Mouse (Mus musculus) frontal cortex, adult 2 months (tissue): ENCODE data around the gene Vsig2. TPM values are rescaled to one million over a fixed set of nuclear protein-coding genes. Genes with fewer than 3 reads are reported as not detected.

Source experiments
- DNase-seq, 2 experiments: peaks; one replicate each; pipeline ENCODE4 v3.0.0; 2022; ENCODE audit warnings: low spot score in 1 of 2; ENCODE audit errors: extremely low spot score in 1 of 2
- polyA plus RNA-seq: library from polyadenylated mRNA; depleted of rRNA; stranded (reverse); fragments of >200 nt; gene quantifications from 2 replicates; pipeline ENCODE4 v1.2.3, GENCODE M21; 2012; rRNA removed

Vsig2 gene
- polyA plus RNA-seq, 1 experiment: 6.0 TPM

GRCm38 (mm10) chr9:37556366-37556765, 17.3 kb downstream of the Vsig2 start:
- no peak for DNase-seq

DNA sequence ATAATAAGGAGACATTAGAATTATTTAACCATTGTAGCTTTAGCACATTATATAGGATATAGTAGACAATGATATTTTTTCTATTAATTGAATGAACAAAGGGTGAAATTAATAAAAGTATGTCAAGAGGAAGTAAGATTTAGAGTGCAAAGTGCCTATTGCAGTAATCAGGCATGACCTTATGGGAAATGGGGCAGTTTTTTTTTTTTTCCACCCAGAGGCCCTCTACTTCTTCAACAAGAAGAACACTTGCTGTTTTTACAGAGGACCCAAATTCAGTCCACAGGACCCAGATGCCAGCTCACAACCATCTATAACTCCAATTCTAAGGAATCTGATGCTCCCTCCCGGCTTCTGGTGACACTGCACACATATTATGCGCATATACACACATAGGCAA, 21.6 kb downstream of the Vsig2 start:
- no peak for DNase-seq

DNA sequence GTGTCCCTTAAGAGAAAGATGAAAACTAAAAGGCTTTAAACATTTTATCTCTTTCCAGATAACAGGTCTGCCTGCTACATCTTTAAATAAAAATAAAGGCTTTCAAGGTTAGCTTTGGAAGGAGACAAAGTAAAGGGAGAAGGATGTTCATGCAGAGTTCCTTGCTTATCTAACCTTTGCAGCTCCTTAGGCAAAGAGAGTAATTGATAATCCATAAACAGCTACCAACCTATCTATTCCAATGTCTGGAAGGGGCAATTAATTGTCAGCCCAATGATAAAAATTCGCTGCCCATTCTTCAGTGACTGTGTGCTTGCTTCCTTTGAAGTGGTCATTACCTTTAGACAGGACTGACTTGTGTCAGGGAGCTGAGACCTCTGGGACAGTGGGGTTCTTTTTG, 24.8 kb downstream of the Vsig2 start:
- DNase-seq: no peak

GRCm38 (mm10) chr9:37567019-37567418, 28.0 kb downstream of the Vsig2 start:
- no peak for DNase-seq

DNA sequence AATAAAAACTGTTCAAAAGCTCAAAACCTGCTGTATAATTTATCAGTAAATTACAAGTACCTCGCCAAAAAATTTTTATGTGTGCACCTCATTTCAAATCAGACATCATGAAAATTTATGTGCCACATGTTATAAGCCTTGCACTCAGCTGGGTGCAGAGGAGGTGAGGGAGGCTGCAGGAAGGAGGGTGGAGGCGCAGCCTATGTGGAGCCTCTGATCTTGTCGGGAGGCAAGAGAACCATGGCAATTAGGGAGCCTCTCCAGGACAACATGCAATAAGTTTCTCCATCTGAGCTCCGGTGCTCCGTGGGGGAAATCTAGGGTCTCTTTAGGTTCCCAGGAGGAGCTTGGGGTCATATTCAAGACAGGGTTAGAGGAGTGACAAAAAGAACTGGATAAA, 28.4 kb downstream of the Vsig2 start:
- DNase-seq: peak in 1 of 2 experiments; percentile 39

DNA sequence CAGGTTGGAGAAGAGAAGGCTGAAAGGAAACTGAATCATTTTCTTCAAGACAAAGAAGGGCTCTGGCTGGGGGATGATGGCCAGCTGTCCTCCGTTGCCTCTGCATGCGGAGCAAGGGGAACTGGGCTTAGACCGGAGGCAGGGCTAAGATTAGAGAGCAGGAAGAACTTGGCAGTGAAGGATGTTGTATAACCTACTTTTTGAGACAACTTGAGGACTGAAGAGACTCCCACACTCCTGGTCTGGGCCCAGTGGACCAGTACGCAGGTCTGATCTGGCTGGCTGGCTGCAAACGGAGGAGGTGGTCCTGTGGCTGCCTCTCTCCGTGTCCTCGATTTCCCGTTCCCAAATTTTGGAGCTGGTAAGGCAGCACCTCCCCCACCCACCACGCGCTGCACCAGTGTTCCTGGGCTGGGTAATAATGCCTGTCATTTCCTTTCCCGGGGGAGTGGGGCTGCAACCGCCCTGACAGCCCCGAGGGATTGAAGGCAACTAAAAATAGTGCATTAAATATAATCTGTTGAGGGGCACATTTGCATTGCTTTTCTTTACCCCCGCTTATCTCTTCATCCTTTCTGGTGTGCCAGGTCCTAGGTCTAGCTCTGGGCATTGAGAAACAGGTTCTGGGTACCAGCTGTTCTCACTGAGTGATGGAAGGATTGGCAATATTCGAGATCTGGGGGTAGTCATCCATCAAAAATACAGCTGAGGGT, 29.0 kb downstream of the Vsig2 start:
- peak; percentile 69 to 76 for DNase-seq

GRCm38 (mm10) chr9:37568605-37569214, 29.7 kb downstream of the Vsig2 start:
- no peak for DNase-seq

GRCm38 (mm10) chr9:37569231-37569835, 30.3 kb downstream of the Vsig2 start:
- no peak for DNase-seq

DNA sequence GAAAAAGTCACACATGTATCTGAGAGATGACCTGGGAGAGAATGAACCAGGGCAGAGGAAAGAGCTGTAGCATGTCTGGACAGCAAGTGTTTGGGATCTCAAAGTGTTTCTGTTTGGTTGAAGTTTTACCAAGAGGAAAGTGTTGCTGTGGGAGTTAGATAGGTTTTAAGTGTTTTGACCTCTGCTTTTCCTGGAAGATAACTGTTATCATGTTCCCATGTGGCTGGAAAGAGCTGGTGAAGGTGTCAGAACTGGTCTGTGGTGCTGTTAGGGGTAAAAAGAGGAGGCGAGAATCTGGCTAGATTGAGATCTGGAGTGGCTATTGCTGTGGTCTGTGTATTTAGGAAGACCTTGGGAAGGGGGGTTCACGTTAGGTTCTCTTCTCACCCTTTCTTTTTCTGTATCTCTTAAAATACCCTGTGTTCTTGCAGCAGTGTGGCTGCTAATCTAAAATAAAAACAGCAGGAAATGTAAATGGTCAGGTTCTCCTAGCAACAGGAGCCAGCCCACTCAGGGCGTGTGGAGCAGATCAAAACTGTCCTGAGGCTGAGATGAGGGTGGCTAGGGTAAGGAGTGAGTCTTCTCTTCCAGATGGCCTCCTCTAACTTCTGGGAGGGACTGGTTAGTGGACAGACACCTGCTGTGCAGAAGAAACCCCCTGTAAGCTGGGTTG, 33.3 kb downstream of the Vsig2 start:
- DNase-seq: no peak

- peak; percentile 46 to 77 for DNase-seq
These were observed 37.4 kb downstream of the Vsig2 start for GRCm38 (mm10) chr9:37576436-37576930.

DNA sequence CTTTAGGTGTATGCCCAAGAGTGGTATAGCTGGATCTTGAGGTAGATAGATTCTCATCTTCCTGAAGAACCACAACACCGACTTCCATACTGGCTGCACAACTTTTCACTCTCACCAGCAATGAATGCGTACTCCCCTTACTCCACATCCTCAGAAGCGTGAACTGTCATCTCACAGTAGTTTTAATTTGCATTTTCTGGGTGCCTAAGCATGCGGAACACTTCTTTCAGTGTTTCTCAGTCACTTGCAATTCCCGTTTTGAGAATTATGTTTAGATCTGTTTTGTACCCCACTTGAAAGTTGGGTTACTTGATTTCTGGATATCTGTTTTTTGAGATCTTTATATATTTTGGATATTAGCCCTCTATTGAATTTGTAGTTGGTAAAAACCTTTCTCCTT, 44.5 kb downstream of the Vsig2 start:
- DNase-seq: no peak

DNA sequence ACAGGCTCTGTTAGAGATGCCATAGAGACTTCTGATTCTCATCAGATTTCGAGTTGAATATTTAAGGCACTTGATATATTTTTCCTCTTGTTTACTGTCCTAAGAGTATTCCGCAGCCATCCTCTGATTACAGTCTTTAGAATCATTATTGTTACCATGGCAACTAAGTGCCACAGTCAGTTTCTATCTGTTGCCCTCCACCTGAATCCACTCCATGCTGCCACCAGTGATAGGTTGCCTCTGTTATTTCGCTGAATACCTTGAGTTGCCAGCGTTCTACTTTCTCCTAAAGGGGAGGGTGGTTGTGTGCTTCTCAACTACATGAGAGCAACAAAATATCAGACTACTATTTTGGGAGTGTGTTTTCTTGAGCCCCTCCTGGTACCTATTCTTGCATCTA, 47.7 kb downstream of the Vsig2 start:
- DNase-seq: no peak

- DNase-seq: no peak
These were observed 51.3 kb downstream of the Vsig2 start for GRCm38 (mm10) chr9:37590381-37590780.

- DNase-seq: no peak
These were observed 53.0 kb downstream of the Vsig2 start for GRCm38 (mm10) chr9:37592025-37592424.

GRCm38 (mm10) chr9:37592633-37593032, 53.6 kb downstream of the Vsig2 start:
- no peak for DNase-seq

- DNase-seq: no peak
These were observed 54.6 kb downstream of the Vsig2 start for GRCm38 (mm10) chr9:37593690-37594089.

Other genes with a start within 250 kb of the Vsig2 start
- gene Ccdc15, start 190.8 kb upstream of the Vsig2 start, polyA plus RNA-seq: 1.6 and 1.8 TPM in 2 replicates
- 79.8 and 81.4 TPM in 2 replicates for gene Hepacam, start 171.9 kb upstream of the Vsig2 start, polyA plus RNA-seq
- 5.6 and 5.8 TPM in 2 replicates for gene Robo4, start 137.4 kb upstream of the Vsig2 start, polyA plus RNA-seq
- gene Robo3, start 106.0 kb upstream of the Vsig2 start, polyA plus RNA-seq: 26.3 and 43.8 TPM in 2 replicates
- gene Msantd2, start 49.9 kb upstream of the Vsig2 start, polyA plus RNA-seq: 33.9 and 35.2 TPM in 2 replicates
- gene Esam, start 11.2 kb upstream of the Vsig2 start, polyA plus RNA-seq: 28.9 and 31.3 TPM in 2 replicates
- 1,218 and 1,912 TPM in 2 replicates for gene Nrgn, start 13.6 kb downstream of the Vsig2 start, polyA plus RNA-seq
- 14.2 and 14.5 TPM in 2 replicates for gene Siae, start 16.4 kb downstream of the Vsig2 start, polyA plus RNA-seq
- 6.7 and 7.1 TPM in 2 replicates for gene Spa17, start 74.5 kb downstream of the Vsig2 start, polyA plus RNA-seq
- 42.0 and 43.7 TPM in 2 replicates for gene Tbrg1, start 118.1 kb downstream of the Vsig2 start, polyA plus RNA-seq
- 0.08 TPM in 1 of 2 replicates, not detected in the other for gene Panx3, start 130.0 kb downstream of the Vsig2 start, polyA plus RNA-seq
- 0.10 TPM in 1 of 2 replicates, not detected in the other for gene Olfr160, start 177.0 kb downstream of the Vsig2 start, polyA plus RNA-seq
- gene Olfr874, start 205.9 kb downstream of the Vsig2 start, polyA plus RNA-seq: 0.11 TPM in 1 of 2 replicates, not detected in the other
- not detected in 2 replicates for gene Olfr875, start 232.6 kb downstream of the Vsig2 start, polyA plus RNA-seq